Mouse (Mus musculus): ENCODE data around the gene Cdpf1.

DNA sequence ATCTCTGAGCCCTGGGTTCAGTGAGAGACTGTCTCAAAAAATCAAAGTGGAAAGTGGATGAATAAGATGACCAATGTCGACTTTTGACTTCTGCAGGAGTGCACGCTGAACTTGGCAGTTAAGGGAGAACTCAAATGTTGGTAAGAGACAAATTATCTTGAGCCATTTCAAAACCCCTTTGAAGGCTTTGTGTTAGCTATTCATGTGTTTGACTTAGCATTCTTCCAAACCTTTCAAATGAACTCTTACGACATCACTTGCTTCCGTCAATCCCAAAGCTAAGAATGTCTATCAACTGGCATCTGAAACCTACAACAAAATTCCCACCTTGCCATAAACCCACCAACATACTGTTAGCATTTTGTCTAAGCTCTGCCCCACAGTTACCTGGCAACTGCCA is 16.6 kb upstream of the Cdpf1 start:
- TF ChIP-seq POLR2A (IDR thresholded peaks at IDR 0.05; ENCODE audit: control insufficient read depth, extremely low read depth, insufficient read depth, low read length, poor library complexity) (no peak), CTCF (IDR thresholded peaks at IDR 0.05; ENCODE audit: borderline replicate concordance, control insufficient read depth, extremely low read depth, insufficient read depth, low read length, poor library complexity) (no peak)
